Mouse (Mus musculus) liver, postnatal 0 days (tissue): ENCODE results near the gene Lef1.

Experiments
- CTCF ChIP-seq: sonication (generic); IDR thresholded peaks from 2 replicates; pipeline ENCODE4 v1.5.1; 2016; ENCODE audit warnings: antibody characterized with exemption, low read depth
- EP300 ChIP-seq: IDR thresholded peaks from 2 replicates; pipeline ENCODE4 v1.6.1; 2016; ENCODE audit warnings: antibody characterized with exemption, low read depth, mild to moderate bottlenecking

GRCm38 (mm10) chr3:131237785-131238633 is 127.7 kb downstream of the Lef1 start:
- TF ChIP-seq CTCF (peak; percentile 83), EP300 (no peak)
